Mouse (Mus musculus) layer of hippocampus, adult 18-20 months (tissue): ENCODE results near the gene Krt79. TPM values are rescaled to one million over a fixed set of nuclear protein-coding genes. Genes with fewer than 3 reads are reported as not detected.

ENCODE experiments used
- DNase-seq, 2 experiments: peaks; one replicate each; pipeline ENCODE4 v3.0.0; 2022; ENCODE audit warnings: low spot score in 2 of 2
- long read RNA-seq: library from polyadenylated mRNA; stranded (forward); transcript quantifications from one replicate; pipeline ENCODE4 v2.0.0, GENCODE M21; 2021
- total RNA-seq, 2 experiments: library from RNA; stranded (reverse); gene quantifications; 2 replicates each; pipeline ENCODE4 v1.2.3; 2021

Krt79 gene
- total RNA-seq: under 1 TPM; 0.20 to 0.45 TPM
- long read RNA-seq: 0 reads

DNA sequence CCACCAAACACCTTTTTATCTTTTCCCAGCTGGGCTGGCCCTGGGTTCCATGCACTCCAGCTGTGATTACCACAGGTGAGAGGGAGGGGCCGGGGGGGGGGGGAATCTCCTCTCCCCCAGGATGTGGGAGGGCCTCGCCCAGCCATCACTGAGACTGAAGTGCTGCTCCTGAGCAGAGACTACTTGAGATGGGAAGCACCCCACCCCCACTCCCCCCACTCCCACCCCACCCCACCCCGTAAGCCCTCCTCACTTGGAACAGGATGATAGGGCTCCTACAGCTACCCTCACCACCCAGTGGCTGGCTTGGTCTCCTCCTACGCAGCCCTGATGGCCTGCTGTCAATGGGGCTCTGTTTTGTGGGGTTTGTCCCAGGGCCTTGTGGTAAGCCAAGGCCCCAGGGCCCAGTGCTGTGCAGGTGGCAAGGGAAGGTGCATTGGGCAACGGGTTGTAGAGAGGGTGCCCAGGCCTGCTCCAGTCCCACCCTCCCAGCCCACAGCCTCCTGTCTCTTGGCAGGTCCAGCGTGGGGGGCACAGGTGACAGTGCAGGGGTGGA, at the start of gene Krt79:
Gene Krt79 (minus strand): TSS at position 51 of the 556 bp plus-strand sequence.
- no peak for DNase-seq

DNA sequence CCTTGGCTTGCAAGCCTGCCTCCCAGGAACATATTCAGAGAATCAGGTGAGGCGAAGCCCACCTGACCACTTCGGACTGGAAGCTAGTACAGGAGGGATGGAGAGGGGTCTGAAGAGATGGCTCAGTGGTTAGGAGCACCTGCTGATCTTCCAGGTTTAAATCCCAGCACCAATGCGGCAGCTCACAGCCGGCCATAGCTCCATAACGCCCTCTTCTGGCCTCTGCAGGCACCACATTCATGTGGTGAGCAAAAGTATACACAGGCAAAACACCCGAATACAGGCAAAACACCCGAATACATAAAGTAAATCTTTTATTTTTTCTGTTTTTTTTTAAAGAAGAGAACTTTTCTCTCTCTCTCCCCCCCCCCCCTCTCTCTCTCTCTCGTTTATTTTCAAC, 48.6 kb upstream of the Krt79 start:
- DNase-seq: no peak

DNA sequence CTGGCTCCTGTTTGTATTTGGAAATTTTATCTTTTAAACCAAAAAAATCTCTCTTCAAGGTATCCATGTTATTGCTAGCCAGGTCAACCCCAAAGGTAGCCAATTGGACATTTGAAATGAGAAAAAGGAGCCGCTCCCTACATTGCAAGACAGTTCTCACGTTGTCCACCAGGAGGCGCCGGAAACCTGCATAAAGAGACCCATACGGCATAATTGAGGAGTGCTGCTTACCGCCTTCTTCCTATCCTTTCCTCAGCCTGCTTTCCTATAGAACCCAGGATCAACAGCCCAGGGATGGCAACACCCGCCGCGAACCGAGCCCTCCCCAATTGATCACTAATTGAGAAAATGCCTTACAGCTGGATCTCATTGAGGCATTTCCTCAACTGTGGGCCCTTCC, 48.0 kb upstream of the Krt79 start:
- DNase-seq: peak; percentile 69 to 92

DNA sequence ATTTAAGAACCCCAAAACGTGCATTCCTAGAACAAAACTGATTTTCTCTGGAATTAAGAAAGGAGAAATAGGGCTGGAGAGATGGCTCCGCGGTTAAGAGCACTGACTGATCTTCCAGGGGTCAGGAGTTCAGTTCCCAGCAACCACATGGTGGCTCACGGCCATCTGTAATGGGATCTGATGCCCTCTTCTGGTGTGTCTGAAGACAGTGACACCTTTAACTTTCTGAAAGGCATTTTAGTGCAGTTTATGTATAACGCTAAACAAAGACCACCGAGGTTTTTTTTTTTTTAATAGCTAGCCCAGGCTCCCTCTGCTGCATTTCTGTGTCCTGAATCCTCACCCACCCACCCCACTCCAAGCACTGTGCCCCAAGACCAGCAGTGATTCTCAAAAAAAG, 44.6 kb upstream of the Krt79 start:
- no peak for DNase-seq

DNA sequence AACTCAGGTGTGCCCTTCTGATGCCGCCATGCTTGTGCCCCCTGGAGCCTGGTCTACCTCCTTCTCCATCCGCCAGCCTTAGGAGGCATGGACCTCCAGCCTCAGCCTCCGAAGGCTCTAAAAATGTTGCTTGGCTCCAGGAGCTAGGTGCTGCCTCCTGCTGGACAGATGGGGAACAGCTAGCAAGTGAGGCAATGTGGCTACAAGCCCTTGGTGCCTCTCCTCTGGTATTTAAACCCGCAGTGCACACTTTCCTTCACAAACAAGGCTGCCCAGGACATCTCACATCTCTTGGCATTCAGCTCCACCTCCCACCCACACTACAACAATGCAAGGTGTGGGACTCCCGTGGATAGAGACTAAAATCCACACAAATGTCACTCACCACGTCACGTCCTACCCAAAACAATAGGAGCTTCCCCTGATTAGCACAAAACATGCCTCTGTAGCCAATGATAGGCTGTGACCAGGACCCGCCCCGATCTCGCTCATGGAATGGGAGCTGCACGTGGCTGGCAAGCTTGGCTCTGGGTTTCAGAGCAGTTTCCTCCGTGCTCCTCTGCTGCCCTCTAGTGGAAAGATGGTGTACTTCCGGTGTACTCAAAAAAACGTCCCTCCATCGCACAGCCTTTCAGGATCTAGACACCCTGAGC, 44.0 kb upstream of the Krt79 start:
- peak; percentile 91 to 97 for DNase-seq

DNA sequence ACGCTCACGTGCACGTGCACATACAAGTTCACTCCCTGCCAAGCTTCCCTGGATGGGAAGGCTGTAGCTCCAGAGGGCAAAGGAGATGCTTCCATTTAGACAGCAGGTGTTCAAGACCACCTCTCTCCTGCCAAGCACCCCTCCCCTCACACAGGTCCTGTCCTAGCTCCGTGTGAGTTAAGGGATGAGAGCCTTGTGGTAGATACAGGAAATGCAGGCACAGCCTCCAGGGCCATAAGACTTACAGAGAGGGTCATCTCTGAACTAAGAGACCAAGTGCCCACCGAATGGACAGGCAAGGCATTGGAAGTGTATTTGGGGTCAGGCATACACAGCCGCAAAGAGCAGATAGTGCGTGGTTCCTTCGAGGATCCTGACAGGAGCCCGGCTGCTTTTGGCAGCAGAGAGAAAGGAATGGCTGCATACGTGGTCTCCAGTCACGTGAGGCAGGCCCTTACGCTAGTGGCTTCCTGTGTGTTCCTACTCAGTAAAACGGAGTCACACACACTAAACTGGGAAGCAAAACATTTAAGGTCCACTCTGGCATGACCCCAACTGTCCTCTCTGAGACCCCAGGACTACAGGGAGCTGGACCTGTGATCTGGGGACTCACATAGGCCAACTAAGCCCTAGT, 43.3 kb upstream of the Krt79 start:
- no peak for DNase-seq

DNA sequence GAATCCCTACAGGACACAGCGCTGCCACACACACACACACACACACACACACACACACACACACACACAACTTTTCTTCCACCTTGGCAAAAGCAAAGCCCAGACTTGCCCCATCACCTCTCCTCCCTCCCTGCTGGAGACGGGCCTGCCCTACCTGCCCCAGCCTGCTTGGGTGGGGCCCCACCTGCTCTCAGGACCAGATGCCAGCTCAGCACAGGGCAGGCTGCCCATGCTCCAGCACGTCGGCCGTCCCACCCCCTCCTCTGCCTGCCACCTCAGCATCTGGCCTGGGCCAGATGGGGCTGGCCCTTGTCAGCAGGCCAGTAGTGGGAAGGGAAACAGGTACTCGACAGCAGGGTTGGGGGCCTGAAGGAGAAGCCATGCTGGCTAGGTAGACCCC, 40.7 kb upstream of the Krt79 start:
- no peak for DNase-seq

DNA sequence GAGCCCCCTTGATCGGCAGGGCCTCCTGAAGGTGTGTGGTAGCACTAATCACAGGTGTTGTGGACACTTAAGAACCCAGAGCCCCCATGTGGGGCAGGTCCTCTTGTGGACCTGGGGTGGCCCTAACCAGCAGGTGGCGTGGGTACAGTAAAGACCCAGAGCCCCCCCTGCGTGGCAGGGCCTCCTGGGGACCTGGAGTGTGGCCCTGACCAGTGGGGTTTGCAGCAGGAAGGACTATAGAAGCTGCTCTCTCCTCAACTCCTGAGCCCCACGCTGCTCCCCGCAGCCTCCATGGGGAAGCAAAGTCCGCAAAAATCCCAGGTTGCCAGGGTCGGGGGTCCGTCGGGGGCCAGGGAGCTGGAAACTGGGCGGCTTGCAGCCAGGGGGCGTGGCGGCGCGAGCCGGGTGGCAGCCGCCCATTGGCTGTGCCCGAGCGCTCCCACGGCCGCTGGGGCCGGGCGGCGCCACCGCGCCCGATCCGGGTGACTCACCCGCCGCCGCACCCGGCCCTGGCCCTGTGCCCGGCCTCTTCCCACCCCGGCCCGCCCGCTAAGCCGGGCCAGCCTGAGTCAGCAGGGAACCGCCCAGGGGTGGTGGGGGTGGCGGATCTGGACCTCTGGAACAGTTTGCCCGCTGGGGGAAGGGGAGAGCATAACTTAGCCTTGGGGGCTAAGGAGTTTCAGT, 37.1 kb upstream of the Krt79 start:
- peak; percentile 67 to 82 for DNase-seq

DNA sequence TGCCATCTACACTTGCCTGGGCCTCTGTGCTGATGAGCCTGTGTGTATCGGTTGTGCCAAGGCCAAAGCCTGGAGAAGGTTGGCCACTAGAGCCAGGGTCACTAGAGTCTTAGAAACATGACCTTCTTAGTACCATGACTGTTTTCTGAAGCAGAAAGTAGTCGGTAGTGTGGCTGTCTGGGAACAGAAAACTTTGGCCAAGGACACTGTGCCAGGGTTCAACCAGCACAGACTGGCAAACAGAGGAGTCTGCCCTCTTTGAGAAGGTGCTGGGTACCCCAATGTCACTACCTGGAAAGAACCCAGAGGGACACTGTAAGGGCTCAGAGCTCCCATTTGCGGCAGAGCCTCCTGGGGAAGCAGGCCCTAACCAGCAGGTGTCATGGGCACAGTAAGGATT, 36.5 kb upstream of the Krt79 start:
- no peak for DNase-seq

DNA sequence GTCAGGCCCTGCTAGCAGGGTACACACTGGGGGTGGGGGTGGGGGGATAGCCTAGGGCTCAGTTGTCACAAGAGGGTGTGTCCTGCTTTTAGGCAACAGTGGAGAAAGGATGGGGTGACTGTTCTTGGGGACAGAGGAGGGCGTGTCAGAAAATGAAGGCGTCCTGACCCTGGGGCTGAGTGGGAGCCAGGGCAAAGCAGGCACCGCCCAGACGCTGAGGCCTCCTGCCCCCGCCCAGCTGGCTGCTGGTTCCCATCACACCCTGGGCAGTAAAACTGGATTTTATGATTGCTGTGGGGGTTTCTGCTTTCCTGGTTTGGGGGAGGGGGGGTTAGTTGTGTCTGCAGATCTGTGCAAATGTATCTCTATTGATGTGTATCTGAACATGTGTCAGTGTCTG, 35.9 kb upstream of the Krt79 start:
- no peak for DNase-seq

DNA sequence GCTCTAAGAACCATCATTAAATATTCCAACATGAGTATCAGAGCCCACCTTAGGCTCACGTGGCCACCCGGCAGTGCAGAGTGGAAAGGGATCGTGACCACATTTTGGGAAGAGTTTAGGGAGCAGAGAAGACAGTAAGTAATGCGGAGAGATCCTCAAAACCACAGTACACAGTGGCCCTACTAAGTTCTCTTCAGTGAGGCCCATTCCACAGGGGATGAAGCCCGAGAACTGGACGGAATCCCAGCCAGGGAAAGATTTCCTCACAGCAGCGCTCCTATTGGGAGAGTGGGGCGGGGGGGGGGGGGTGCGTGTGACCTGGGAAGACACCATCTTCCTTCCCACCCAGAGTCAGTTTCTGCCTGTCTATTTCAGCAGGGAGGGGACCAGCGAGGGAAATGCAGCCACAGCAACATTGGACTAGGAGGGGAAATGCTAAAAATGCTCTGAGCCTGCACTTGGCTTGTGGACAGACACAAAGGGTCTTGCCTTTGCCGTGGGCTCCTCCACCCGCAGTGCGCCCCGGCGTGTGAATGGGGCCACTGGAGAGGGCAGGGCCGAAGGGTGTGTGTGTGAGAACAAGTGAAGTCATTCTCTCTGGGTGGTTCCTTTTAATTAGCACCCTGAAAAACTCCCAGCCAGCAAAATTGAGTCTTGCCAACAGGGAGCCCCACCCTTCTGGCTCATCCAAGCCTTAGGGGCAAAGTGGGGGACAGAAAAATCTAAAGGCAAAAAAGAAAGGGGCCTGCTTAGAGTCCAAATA, 34.1 kb upstream of the Krt79 start:
- no peak for DNase-seq

DNA sequence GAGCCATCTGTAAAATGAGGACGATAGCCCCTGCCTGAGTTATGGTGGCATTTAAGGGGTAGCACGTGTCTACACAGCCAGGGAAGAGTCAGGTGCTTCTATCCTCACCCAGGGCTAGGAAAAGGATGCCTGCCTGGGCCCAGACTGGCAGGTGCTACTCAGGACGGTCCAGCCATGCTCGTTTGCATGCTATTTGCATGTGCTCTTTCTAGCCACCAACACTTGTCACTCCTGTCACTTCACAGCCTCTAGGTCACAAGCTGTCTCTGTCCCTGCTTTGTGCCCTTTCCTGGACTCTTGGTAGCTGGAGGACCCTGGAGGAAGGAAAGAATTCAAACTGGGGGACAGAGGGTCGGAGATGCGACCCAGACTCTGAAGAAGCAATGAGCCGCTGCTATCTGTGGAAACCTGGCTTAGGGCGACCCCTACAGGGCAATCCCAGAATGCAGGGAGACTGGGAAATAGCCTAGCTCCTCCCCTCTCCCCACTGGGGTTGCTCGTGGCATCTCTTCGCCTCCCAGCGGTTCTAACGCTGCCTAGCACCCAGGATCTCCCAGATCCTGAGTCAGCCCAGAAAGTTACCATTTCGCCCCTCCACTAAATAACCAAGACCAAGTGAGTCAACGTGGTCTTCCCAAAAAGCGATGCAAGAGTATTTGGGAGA, 33.4 kb upstream of the Krt79 start:
- peak; percentile 92 to 99 for DNase-seq

DNA sequence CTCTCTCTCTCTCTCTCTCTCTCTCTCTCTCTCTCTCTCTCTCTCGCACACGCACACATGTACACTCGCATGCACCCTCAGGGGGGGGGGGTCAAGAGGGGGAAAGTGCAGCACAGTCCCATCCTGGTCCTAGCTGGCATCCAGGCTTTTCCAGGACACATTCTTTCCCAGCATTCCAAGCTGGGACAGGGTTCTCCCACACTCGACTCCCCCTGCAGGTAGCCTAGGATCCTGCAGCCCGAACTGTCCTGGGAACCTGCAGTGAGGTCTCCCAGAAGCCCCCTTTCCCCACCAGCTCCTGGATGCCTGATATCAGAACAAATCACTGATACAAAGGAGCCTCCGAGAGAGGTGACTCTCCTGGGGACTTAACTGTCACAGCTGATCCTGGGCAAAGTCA, 30.4 kb upstream of the Krt79 start:
- peak in 1 of 2 experiments; percentile 27 for DNase-seq

DNA sequence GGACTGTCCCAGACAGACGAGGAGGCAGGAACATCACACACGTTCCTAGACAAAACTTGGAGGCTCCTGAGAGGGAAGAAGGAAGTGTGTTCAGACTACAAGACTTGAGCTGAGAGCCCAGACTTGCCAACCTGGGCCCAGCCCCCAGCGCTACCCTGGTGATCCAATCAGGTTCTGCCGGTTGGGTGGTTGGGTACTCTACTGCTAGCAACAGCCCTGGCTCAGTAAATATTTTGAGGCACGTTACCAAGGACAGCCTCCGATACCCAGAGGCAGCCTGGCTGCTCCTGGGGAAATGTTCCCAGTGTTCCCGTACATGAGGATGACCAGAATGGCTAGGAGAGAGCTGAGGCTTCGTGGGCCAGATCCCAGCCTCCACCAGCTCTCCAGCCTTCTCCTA, 26.7 kb upstream of the Krt79 start:
- DNase-seq: no peak

DNA sequence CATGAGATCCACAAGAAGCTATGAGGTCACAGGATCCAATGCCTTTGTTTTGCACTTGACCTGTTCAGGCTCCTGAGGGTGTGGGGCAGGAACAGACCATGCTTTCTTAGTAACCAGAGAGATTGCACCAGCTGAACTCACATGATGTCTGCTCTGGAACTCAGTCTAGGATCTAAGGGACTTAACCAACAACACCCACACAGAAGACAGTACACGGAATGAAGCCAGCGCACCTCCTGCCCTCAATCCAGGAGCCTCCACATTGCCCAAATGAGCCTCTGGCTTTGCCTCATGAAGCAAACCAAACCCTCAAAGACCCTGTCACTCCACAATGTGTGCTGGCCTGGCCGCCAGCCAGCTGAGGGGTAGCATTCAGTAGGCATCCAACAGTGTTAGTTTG, 18.8 kb upstream of the Krt79 start:
- no peak for DNase-seq

DNA sequence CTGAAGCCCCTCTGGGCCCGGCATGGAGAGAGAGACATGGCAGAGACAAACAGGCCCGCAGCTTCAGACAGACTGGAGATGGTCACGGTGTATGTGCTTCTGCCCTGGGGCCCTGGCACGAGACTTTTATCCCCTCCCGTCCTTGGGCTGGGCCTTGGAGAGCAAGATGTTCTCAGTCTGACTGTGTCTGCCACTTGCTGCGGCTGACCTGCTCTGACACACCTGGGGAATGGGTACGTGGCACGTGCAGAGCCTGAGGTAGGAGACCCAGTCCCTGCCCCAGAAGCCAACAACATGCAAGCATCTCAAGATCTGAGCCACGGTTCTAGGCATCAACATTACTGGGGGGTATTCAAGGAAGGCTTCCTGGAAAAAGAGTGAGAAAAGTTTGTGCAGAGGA, 14.1 kb upstream of the Krt79 start, which contains the start of gene Krt78:
Gene Krt78 (minus strand): TSS at position 101 of the 400 bp plus-strand sequence.
- no peak for DNase-seq

DNA sequence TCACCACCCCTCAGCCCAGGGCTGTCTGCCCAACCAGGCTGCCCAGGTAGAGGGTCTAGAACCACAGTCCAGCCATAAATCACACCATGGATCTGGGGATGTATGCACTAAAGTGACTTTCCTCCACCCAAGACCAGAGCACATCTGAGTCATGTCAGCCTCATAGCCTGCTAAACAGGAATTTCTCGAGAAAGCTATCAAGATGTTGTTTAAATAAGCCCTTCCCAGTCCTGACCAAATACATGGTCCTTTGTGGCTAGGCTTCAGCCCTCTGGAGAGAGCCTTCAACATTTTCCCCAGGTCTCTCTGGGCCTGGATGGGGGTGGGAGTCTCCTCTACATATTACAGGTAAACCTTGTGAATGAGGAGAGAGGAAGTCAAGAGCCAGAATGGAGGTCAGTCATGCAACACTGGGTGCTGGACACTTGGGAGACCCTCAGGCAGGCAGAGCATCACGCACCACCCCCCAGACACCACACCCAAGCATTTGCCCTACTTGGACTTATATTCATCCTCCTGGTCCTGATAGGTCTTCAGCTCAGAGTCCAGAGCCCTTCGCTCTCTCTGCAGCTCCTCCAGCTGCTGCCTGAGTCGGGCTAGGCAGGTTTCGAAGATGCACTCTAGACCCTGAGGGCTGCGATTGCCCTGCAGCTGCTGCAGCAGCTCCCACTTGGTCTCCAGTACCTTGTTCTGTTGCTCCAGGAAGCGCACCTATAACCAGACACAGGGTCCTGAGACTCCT, 12.8 kb upstream of the Krt79 start:
- no peak for DNase-seq

DNA sequence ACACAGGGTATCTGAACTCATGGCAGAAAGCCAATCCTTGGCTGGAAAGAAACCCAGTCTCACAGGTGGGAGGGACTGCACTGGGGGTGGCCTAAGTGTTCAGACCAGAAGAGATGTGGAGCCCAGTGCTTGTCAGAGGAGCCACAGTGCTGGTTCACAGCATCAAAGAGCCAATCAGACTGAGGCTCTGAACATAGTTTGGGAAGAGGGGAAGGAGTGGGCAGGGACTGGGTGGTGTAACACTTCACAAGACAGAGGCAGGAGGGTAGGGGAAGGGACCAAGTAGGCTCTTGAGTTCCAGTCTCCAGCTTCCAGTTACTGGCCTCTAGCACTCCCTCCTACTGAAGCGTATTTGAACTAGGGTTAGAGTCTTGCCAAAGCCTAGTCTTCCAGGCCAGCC, 5.3 kb upstream of the Krt79 start:
- DNase-seq: no peak

DNA sequence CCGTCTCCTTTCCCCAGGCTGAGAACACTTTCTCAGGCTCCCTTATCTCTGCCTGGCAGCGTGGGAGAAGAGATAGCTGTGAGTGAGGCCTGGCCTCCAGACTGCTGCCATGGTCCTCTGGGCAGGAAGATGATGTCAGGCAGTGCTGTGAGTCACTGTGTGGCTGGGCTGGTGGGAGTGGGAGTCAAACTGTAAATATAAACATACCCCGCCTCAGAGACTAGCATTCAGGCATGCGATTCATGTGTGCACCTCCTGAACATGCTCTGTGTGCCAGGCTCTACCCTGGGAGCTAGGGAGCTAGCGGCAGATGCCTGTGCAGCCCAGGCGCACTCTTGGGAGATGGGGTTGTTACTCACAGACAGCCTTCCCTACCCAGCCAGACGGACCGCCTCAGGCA, 1.8 kb upstream of the Krt79 start:
- DNase-seq: peak; percentile 5 to 25

DNA sequence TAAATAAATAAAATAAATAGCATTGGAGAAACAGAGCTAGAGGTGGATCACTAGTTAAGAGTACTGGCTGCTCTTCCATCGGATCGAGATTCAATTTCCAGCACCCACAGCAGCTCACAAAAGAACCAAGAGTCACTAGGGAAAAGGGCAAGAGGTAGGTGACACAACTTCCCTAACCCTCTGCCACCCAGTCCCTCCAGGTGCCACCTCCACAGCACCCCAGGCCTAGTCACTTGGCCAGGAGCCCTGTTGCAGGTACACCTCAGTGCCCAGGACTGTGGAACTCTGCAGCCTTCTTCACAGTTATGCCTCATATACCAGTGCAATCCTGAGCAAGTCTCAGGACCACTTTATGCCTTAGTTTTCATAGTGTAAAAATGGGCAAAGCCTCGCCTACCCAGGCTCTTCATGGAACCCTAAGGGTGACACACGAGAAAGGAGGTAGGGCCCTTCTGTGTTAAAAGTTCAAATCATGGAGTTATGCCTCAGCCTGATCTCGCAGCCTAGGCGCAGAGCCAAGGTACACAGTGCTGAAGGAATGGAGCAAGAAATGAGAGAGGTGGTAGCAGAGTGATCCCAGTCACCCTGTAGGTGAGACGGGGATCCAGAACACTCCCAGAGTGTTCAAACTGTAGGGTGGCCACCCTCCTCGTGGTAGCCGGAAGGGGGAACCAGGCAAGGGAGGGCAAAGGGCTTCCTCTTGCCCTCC, 1.4 kb downstream of the Krt79 start:
- DNase-seq: no peak
